Mouse (Mus musculus): Measurements from ENCODE around the gene Asic1. TPM values are rescaled to one million over a fixed set of nuclear protein-coding genes. Genes with fewer than 3 reads are reported as not detected.

Gene Asic1
- total and polyA plus RNA-seq, 3 experiments: 0.08 to 1.0 TPM; not detected in 1

- TF ChIP-seq E2F4 (IDR thresholded peaks at IDR 0.05; ENCODE audit: borderline replicate concordance, low read depth, low read length) (no peak), RCOR1 (IDR thresholded peaks at IDR 0.05; ENCODE audit: low read depth, low read length) (peak; percentile 63), TCF12 (IDR thresholded peaks at IDR 0.05; ENCODE audit: low read depth, low read length) (peak; percentile 76; the same call in 1 of the 2 replicates), GATA1 (IDR thresholded peaks at IDR 0.05; ENCODE audit: low read depth, low read length) (no peak), CHD1 (IDR thresholded peaks at IDR 0.05; ENCODE audit: low read depth, low read length) (no peak)
Measured at GRCm38 (mm10) chr15:99701999-99702900, 32.1 kb downstream of the Asic1 start, which contains the start of gene Smarcd1 (continued).

GRCm38 (mm10) chr15:99703104-99703503 is 32.9 kb downstream of the Asic1 start:
- TF ChIP-seq NELFE (IDR thresholded peaks at IDR 0.05; ENCODE audit: low read depth, low read length) (no peak), POLR2A (IDR thresholded peaks at IDR 0.05; ENCODE audit: control insufficient read depth in 1 of 2, insufficient read depth in 1 of 2, low read depth in 1 of 2, low read length in 2 of 2, poor library complexity in 1 of 2) (no peak), MAFK (IDR thresholded peaks at IDR 0.05; ENCODE audit: borderline replicate concordance, low read depth, low read length) (no peak), POLR2AphosphoS5 (IDR thresholded peaks at IDR 0.05; ENCODE audit: borderline replicate concordance, low read depth, low read length) (no peak), SMC3 (IDR thresholded peaks at IDR 0.05; ENCODE audit: low read depth, low read length) (no peak), BHLHE40 (IDR thresholded peaks at IDR 0.05; ENCODE audit: borderline replicate concordance, low read depth, low read length) (no peak), ZNF384 (IDR thresholded peaks at IDR 0.05; ENCODE audit: low read depth, low read length) (no peak), RCOR1 (IDR thresholded peaks at IDR 0.05; ENCODE audit: low read depth, low read length) (no peak), CTCF (IDR thresholded peaks at IDR 0.05 in 2 of 3, conservative IDR thresholded peaks at IDR 0.05 in 1 of 3; ENCODE audit: control insufficient read depth in 1 of 3, insufficient read depth in 1 of 3, low read depth in 2 of 3, low read length in 3 of 3, poor library complexity in 1 of 3, severe bottlenecking in 1 of 3) (no peak)
- H3K36me3 ChIP-seq (ENCODE audit: control insufficient read depth in 1 of 2, insufficient read depth in 2 of 2, low read length in 2 of 2): peaks cover 0 to 10% of the 10 kb centered on the region in 2 experiments; a peak in 2 of 4 replicates
- H3K27ac ChIP-seq (ENCODE audit: control insufficient read depth, low read depth, low read length): no peak overlapping the region
- H3K27me3 ChIP-seq (ENCODE audit: control insufficient read depth in 1 of 2, insufficient read depth in 2 of 2, low read length in 2 of 2): no peaks in the 10 kb centered on the region
- no peak overlapping the region for H3K4me3 ChIP-seq (ENCODE audit: control insufficient read depth in 1 of 2, insufficient read depth in 1 of 2, low read depth in 2 of 2, low read length in 2 of 2)
- H3K79me2 ChIP-seq (ENCODE audit: control insufficient read depth, insufficient read depth, low read length, poor library complexity): peaks cover 4% of the 10 kb centered on the region; the same call in 1 of the 2 replicates
- no peak overlapping the region for H3K9ac ChIP-seq (ENCODE audit: control insufficient read depth, low read depth, low read length, poor library complexity, severe bottlenecking)
- H3K4me1 ChIP-seq (ENCODE audit: control insufficient read depth in 1 of 2, insufficient read depth in 2 of 2, low read length in 2 of 2): peaks cover 0 to 22% of the 10 kb centered on the region in 2 experiments; a peak in 3 of 4 replicates
- DNase-seq (ENCODE audit: low read depth, low spot score): no peak
- H3K9me3 ChIP-seq (replicated peaks; ENCODE audit: insufficient read depth, low read length): no peaks in the 10 kb centered on the region

- H3K9ac ChIP-seq (ENCODE audit: control insufficient read depth, low read depth, low read length, poor library complexity, severe bottlenecking): no peak overlapping the region
- H3K4me1 ChIP-seq (ENCODE audit: control insufficient read depth in 1 of 2, insufficient read depth in 2 of 2, low read length in 2 of 2): peaks cover 0 to 18% of the 10 kb centered on the region in 2 experiments; a peak in 3 of 4 replicates
- H3K79me2 ChIP-seq (ENCODE audit: control insufficient read depth, insufficient read depth, low read length, poor library complexity): peaks cover 4% of the 10 kb centered on the region; the same call in 1 of the 2 replicates
- DNase-seq (ENCODE audit: low read depth, low spot score): no peak
- no peaks in the 10 kb centered on the region for H3K9me3 ChIP-seq (replicated peaks; ENCODE audit: insufficient read depth, low read length)
- H3K27ac ChIP-seq (ENCODE audit: control insufficient read depth, low read depth, low read length): no peak overlapping the region
- H3K36me3 ChIP-seq (ENCODE audit: control insufficient read depth in 1 of 2, insufficient read depth in 2 of 2, low read length in 2 of 2): peaks cover under 1 to 7% of the 10 kb centered on the region in 2 experiments; a peak in 3 of 4 replicates
- no peaks in the 10 kb centered on the region for H3K27me3 ChIP-seq (ENCODE audit: control insufficient read depth in 1 of 2, insufficient read depth in 2 of 2, low read length in 2 of 2)
- H3K4me3 ChIP-seq (ENCODE audit: control insufficient read depth in 1 of 2, insufficient read depth in 1 of 2, low read depth in 2 of 2, low read length in 2 of 2): no peak overlapping the region
- TF ChIP-seq ETS1 (IDR thresholded peaks at IDR 0.05; ENCODE audit: low read depth, low read length) (no peak), ZMIZ1 (IDR thresholded peaks at IDR 0.05; ENCODE audit: low read depth, low read length) (no peak), ZC3H11A (IDR thresholded peaks at IDR 0.05; ENCODE audit: low read depth, low read length) (no peak), POLR2AphosphoS2 (IDR thresholded peaks at IDR 0.05; ENCODE audit: low read length) (no peak), HCFC1 (IDR thresholded peaks at IDR 0.05; ENCODE audit: low read depth, low read length) (no peak), MAX (IDR thresholded peaks at IDR 0.05; ENCODE audit: low read length) (no peak), NRF1 (IDR thresholded peaks at IDR 0.05; ENCODE audit: insufficient read depth, low read depth, low read length, poor library complexity, severe bottlenecking) (no peak), E2F4 (IDR thresholded peaks at IDR 0.05; ENCODE audit: borderline replicate concordance, low read depth, low read length) (no peak), RCOR1 (IDR thresholded peaks at IDR 0.05; ENCODE audit: low read depth, low read length) (no peak), USF1 (IDR thresholded peaks at IDR 0.05; ENCODE audit: low read depth, low read length) (no peak), EP300 (IDR thresholded peaks at IDR 0.05; ENCODE audit: low read depth in 1 of 2, low read length in 2 of 2) (no peak), KAT2A (conservative IDR thresholded peaks at IDR 0.05; ENCODE audit: low read depth, low read length) (no peak), MYC (IDR thresholded peaks at IDR 0.05; ENCODE audit: low read depth, low read length) (no peak), MYB (IDR thresholded peaks at IDR 0.05; ENCODE audit: low read depth, low read length) (no peak), GABPA (IDR thresholded peaks at IDR 0.05; ENCODE audit: low read depth, low read length) (no peak), USF2 (IDR thresholded peaks at IDR 0.05; ENCODE audit: borderline replicate concordance in 1 of 2, insufficient read depth in 1 of 2, low read depth in 1 of 2, low read length in 2 of 2) (no peak), GATA1 (IDR thresholded peaks at IDR 0.05; ENCODE audit: low read depth, low read length) (no peak)
Measured at GRCm38 (mm10) chr15:99703676-99704040, 33.5 kb downstream of the Asic1 start.

Measured in MEL (cell line).